Mouse (Mus musculus) heart, adult 9 months (tissue): ENCODE data around the gene Kcnd3.

Source experiments
- DNase-seq, 2 experiments: peaks; one replicate each; pipeline ENCODE4 v3.0.0; 2022; ENCODE audit warnings: low spot score in 2 of 2

The Kcnd3 gene

GRCm38 (mm10) chr3:105453214-105453950, 1.3 kb downstream of the Kcnd3 start:
- no peak for DNase-seq

- DNase-seq = no peak
Measured at GRCm38 (mm10) chr3:105457657-105458056, 5.5 kb downstream of the Kcnd3 start.

DNA sequence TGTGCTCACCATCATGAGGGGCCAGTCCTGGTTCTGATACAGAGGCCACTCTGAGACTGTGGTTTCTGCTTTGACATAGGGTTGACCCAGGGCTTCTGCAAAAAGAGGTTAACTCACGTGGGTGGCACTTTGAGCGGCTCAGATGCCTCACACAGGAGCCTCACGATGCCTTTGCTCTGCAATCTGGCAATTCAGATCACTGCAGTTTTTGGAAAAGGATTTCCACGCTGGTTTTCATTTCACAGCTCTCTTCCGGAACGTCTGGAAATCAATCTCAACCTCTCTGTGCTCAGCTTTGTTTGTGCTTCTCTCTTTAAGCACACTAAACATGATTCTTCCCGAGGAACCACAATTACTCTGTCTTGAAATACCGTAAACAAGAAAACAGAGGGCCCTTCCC, 14.4 kb downstream of the Kcnd3 start:
- no peak for DNase-seq

DNA sequence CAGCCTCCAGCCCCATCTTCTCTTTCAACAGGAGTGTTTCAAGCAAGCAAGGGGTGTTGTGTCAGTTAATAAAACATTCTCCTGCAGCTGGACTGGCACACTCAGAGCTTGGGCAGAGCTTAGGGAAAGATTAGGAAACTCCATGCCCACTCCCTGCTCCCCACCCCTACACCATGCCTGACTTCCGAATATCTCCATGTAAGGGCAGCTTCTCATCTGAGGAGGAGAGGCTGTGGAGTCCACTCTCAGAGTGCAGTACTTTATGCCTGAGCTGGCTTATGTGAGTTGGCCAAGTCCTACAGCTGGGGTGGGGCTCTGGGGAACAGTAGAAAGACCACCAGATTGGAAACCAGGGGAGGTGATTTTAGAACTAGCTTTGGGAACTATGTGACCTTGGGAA, 20.4 kb downstream of the Kcnd3 start:
- DNase-seq = no peak

GRCm38 (mm10) chr3:105476408-105476807, 24.3 kb downstream of the Kcnd3 start:
- DNase-seq = peak in 1 of 2 experiments; percentile 20

DNA sequence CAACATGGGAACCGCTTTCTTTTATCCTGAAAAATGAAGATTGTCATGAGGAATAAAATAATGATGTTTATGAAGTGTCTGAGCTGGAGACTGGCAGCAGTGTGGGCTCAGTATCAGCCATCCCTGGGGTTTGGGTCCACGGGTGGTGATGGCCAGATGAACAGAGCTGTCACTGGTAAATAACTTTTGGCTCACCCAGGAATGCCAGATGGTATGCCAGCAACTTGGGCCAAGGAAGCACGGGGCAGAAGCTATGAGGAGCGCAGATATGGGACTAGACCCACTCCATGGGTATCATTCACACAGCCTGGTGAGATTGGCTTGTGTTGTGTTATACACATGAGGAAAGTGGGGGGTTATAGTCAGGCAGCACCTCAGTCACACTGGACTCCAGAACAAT, 26.7 kb downstream of the Kcnd3 start:
- DNase-seq = no peak

DNA sequence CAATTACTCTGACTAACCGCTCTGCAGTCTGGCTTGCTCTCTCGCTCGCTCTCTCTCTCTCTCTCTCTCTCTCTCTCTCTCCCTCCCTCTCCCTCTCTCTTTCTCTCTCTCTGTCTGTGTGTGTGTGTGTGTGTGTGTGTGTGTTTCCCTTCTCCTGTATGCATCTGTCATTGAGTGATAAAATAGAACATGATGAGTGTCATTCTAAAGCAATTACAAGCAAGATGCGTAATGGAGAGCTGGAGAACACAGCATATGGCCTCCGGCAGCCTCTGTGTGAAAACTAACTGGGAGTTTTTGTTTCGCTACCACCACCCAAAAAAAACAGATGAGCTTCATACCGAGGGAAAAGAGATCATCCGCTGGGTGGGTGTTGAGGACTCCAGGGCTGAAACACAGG, 29.3 kb downstream of the Kcnd3 start:
- no peak for DNase-seq

- DNase-seq = no peak
Measured at GRCm38 (mm10) chr3:105483651-105484052, 31.5 kb downstream of the Kcnd3 start.

- DNase-seq = no peak
Measured at GRCm38 (mm10) chr3:105487171-105487570, 35.0 kb downstream of the Kcnd3 start.

DNA sequence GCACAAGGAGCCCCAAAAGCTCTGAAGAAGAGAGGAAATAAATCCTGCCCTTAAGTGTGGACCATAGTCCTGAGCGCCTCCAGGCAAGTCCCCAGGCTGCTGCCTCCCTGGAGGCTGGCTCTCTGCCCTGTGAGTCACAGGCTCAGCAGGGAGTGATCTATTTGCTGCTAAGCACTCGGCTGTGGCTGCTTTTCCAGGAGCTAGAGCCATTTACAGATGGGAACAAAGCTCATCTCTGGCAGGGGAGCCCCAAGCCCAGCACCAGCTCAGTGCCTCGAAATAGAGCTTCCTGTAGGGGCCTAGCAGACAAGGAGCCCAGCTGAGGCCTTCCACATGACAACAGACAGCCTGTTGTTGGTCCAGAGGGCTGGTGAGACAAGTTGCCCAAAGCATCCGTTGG, 37.5 kb downstream of the Kcnd3 start:
- peak; percentile 48 to 53 for DNase-seq

DNA sequence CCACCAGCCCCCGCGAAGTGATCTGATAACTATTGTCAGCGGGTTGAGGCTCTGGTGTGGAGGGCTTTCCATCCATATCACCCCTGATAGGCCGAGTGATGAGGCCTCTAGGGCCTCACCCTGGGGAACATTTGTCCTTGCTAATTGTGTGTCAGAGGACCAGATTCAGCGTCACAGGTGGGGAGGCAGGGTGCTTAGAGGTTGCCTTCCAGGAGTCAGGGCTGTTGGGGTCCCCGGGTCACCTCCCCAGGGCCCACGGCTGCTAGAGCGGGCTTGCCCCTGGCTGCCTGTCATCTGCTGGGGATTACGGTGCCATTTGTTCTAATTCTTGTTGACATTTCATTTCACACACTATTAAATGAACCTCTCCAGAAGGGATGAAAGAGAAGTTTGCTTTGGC, 42.8 kb downstream of the Kcnd3 start:
- no peak for DNase-seq

GRCm38 (mm10) chr3:105496216-105496615, 44.1 kb downstream of the Kcnd3 start:
- no peak for DNase-seq

GRCm38 (mm10) chr3:105496935-105497334, 44.8 kb downstream of the Kcnd3 start:
- DNase-seq = no peak

DNA sequence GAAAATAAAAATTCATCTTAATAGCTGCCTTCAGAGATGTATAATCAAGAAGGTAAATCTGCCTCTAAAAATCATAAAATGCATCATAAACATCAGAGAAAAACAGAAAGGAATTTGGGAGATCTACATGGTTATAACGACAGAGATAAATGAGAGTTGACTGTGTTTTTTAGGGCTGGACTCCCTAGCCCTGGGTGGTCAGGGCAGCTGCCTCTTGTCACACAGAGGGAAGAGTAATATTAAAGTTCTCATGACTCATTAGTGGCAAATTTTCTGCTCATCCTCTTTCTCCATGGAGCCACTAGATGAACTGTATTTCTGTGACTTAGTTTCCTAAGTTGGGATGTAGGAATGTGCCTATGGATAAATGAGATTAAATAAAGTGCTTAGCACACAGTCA, 48.9 kb downstream of the Kcnd3 start:
- DNase-seq = no peak

DNA sequence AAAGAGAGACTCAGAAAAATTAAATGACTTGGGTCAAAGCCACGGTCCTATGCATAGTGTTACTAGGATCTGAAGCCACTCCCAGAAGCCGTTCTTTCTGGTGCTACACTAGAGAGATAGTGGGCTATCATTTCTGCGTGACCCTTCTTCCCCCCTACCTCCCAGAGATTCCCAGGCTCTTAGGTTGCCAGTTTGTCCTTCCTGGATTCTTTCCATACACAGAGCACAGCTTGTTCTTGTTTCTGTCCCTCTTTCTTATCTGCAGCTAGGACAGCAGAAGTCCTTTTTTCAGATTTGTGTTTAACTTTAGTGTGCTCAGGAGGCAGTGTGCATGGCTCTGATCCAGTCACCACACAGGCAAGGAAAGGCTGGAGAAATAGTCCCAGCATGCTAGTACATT, 52.1 kb downstream of the Kcnd3 start:
- DNase-seq = peak; percentile 13 to 22

- no peak for DNase-seq
Measured at GRCm38 (mm10) chr3:105505161-105505872, 53.2 kb downstream of the Kcnd3 start.

DNA sequence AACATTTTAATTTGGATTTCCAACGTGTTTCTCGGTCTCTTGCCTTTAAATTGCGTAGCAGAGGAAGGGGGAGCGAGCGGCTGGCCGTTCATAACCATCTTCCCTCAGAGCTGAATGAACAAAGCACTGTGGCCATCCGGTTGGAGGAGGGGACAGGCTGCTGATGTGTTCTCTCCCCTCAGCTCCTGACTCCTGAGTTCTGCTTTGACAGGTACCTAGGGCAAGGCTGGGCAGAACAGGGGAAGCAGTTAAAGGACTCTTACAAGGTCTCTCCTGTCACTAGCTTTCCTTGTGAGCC, 53.7 kb downstream of the Kcnd3 start:
- DNase-seq = no peak

- no peak for DNase-seq
Measured at GRCm38 (mm10) chr3:105506592-105506991, 54.5 kb downstream of the Kcnd3 start.

DNA sequence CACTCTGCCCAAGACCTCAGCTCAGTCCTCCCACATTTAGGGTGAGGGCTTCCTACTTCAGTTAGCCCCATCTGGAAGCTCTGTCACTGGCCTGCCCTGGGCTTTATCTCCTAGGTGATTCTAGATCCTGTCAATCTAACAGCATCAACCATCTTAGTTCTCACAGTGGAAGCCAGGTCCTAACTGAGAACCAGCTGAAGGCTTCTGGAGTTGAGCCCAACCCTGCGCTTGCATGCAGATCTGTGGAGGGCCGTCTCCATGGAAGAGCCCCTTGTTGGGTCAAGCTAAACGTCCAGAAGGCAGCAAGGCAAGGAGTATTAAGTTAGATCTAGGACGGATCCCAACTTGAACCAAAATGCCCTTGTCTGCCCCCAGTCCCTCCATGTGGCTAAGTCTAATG, 57.2 kb downstream of the Kcnd3 start:
- DNase-seq = no peak

- DNase-seq = no peak
Measured at GRCm38 (mm10) chr3:105511836-105512235, 59.7 kb downstream of the Kcnd3 start.

DNA sequence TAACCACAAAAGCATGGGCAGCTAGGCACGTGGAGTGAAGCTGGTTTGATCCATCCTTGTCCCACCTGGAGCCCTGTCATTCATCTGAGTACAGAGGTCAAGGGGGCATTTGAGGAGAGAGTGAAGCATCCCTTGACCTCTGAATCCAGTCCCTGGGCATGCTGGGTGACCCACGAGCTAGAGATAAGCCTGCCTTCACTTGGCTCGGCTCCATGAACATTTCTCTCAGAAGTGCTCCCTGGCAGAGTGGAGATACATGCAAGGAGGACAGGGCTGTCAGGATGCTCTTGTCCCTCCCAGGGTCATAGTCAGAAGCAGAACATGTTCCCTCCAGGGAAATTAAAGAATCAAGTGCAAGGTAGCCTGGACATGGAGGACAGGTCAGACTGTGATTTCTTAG, 62.1 kb downstream of the Kcnd3 start:
- DNase-seq = peak; percentile 34 to 49

DNA sequence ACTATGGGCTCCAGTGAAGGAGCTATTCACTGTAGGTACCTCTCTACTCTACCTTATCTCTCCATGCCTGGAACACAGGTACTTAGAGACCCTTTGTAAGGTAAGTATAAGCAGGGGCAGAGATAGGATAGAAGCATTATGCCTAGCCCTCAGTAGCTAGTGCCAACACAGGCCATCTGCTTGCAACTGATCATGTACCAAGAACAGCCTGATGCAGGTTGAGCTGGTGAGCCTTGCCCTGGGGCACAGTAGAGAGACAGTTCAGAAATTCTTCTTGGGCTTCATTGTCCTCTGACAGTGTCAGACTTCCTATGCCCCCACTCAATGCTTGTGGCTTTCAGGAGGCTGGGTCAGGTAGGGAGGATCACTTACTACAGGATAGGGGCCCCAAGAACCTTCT, 62.9 kb downstream of the Kcnd3 start:
- DNase-seq = no peak

DNA sequence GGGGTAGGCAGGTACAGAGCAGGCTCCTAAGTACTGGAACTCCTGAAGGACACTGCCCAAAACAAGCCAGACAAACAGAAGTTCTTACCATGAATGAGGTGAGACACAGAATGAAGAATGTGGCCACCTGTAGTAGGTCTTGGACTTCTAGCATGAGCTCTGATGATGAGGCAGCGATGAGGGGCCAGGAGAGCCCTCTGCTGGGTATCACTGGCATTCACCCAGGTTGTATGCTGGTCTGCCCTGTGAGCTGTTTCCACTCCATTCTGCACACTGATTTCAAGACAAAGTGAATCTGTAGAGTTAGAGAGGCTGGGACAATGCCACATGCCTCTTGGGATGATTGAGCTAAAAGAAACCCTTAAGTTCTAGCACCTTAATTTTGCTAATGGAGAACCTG, 63.5 kb downstream of the Kcnd3 start:
- DNase-seq = no peak

- no peak for DNase-seq
Measured at GRCm38 (mm10) chr3:105520446-105520845, 68.3 kb downstream of the Kcnd3 start.
